Mouse (Mus musculus): ENCODE measurements around the gene Tdrd3.

Tdrd3 gene

DNA sequence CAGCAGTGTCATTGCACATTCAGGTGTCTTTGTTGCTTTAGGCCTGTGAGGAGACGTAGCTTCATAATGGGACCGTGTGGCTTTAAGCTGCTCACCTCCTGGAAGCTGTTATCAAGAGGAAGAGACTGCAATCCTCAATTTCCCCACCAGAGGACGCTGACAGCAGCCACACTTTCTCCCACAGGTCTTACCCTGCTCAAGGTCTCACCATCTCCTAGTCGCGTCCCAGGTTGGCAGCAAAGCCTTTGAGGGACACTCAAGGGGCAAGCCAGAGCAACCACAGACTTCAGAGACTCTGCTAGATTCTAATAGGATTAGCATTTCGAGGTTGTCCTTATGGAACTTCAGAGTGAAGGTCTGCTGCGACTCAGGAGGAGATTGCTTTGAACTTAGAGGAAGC is 149.8 kb downstream of the Tdrd3 start:
- DNase-seq (ENCODE audit: low spot score in 2 of 2), result no peak

DNA sequence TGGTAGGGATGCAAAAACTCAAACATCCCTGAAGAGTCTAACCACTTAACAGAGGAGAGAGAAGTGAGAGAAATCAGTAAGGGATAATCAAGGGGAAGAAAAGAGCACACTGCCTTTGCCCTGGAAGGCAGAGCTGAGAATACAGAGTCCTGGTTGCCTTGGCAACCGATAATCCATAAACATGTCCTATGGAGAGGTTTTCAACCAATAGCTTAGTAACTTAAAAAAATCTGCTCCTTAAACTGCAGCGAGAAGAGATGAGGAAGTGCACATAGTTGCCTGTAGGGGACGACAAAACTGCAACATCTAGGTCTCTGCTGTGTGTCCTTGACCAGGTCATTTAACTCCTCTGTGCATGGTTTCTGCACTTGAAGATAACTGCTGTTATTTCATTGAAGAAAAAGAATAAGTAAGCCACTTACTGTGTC is 150.6 kb downstream of the Tdrd3 start:
- DNase-seq (ENCODE audit: low spot score in 2 of 2), result no peak

DNA sequence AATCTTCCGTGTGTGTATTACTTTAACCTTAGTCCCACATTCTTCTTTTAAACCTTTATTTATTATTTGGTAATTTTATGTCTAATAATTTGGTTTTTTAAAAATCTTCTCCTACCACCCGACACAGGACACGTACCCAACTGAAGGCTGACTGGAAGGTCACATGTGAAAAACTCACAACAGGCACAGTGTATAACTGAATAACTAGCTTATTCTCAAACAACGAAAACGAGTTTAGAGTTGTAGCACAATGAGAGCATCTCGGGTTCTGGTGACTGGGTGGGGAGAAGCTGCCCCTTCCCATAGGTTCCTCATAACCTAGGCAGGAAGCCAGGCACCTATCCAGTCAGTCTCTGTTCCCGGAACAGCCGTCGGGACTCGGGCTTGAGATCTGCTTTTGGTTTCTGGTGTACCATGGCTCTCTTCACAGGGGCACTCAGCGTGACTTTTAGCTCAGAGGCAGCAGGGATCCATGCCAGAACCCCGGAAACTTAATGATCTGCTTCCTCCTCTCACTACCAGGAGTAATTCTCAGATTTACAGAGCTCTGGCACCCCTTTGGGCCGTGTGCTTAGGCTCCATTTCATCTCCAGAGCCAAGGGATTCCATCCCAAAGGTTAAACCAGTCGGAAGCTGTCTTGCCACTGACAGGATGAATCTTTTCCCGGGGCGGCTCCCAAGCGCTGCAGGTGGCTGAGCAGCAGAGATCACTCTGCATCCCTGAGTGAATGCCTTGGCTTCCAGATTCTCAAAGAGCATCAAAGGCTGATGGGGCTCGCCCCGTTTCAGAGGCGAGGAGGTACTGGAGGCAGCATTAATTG is 151.4 kb downstream of the Tdrd3 start:
- DNase-seq (ENCODE audit: low spot score in 2 of 2), result peak; percentile 1 to 2

DNA sequence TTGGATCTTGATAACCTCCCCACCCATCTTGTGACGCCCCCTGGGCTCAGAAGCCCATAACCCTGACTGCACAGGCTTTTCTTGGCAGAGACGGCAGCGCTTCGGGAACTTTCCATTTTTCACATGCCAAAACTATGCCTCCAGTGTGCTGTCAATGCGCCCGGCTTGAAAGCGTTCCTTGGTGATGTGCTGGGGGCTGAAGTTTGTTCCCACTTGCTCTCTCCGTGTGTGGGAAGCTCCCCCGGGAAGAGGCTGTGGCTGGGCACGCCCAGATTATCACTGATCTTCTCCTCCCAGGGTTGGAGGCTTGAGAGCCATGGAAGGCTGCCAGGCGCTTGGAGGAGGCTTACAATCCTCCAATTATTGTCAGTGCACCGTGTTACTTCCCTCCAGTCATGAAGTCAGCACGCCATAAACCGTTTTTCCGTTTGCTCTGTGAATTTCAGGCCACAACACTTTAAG is 152.0 kb downstream of the Tdrd3 start:
- DNase-seq (ENCODE audit: low spot score in 2 of 2), result peak; percentile 4 to 51

DNA sequence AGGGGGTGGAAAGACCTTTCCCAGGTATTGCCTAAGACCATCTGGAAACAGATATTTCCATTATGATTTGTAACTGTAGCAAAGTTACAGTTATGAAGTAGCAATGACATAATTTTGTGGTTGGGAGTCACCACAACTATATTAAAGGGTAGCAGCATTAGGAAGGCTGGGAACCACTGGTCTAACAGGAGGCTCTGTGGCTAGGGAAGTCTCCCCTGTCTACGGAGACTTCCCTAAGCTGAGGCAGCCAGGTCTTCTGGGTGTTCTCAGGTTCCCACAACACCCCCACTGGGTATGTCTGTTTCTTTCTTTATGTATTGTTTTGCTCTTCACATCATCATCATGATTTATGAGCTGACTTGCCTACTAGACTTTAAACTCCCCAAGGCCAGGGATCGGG is 153.0 kb downstream of the Tdrd3 start:
- DNase-seq (ENCODE audit: low spot score in 2 of 2), result no peak

DNA sequence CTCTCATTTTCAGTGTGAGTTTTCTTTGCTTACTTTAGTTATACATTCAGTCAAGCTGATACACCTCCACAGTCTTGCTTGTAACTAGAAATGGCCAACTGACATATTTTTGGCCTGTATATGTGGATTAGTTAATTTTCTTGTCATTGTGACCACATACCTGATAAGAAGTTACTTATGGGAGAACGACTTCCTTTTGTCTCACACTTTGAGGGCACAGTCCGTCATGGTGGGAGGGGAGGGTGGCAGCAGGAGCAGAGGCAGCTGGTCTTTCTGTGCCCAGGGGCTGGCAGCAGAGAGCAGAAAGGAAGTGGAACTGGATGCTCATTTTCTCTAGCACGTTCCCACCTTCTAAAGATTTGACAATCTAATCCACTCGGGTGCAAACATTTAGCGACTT is 156.0 kb downstream of the Tdrd3 start:
- DNase-seq (ENCODE audit: low spot score in 2 of 2), result no peak

DNA sequence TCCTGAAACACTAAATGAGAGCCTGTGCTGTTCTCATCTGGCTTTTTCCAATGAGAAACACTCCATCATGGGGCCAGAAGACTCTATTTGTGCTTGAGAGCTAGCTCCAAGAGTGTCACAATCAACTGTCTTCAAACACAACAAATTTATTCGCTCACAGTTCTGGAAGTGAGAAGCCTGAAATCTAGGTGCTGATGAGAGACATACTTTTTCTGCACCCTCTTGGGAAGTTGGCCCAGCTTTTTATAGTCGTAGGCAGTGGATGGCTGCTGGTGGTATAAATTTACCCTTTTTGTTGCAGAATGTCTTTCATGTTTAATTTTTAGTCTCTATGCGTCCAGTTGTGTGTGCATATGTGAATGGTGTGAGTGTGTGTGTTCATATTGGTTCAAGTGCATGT is 166.2 kb downstream of the Tdrd3 start:
- no peak for DNase-seq (ENCODE audit: low spot score in 2 of 2)

All from urinary bladder, postnatal 36 days (tissue).